Comparison of ENCODE assay signal across 35 mouse cellular contexts in genomic region chr19:31097857-31098256, GRCm38 (mm10).
"Had no signal": no experiment of that assay in that cellular context is flagged by ENCODE, and none has a peak within 500 bp of the region (broad histone marks: within the 10 kb centered on the region; RNA-seq: fewer than 3 reads in every experiment).

No protein-coding gene starts in this region.

- DNase-seq: heart, adult 2 months; heart, postnatal 10 days; heart, postnatal 14 days; heart, postnatal 36 days; heart, postnatal 4 days; kidney, adult 11 months; kidney, adult 18-20 months; kidney, adult 2 months; kidney, adult 8-10 months; kidney, adult 9 months; kidney, postnatal 10 days; kidney, postnatal 14 days; kidney, postnatal 25 days; kidney, postnatal 36 days; kidney, postnatal 4 days; layer of hippocampus, adult 9-11 months had no signal

- ATAC-seq: hindbrain, embryonic 16.5 days; hindbrain, postnatal 0 days; inflammation-experienced regulatory T-cells, adult 6 months; intestine, embryonic 15.5 days; intestine, embryonic 16.5 days; intestine, postnatal 0 days had no signal

- H3K4me1 ChIP-seq: heart, embryonic 15.5 days; hindbrain, embryonic 10.5 days; hindbrain, embryonic 12.5 days; hindbrain, embryonic 13.5 days; hindbrain, embryonic 15.5 days; intestine, embryonic 15.5 days; kidney, embryonic 15.5 days had no signal

- H3K36me3 ChIP-seq: heart, embryonic 10.5 days; heart, embryonic 12.5 days; heart, embryonic 13.5 days; heart, embryonic 15.5 days; hindbrain, embryonic 10.5 days; hindbrain, embryonic 12.5 days; hindbrain, embryonic 13.5 days; hindbrain, embryonic 15.5 days; intestine, embryonic 15.5 days; kidney, embryonic 15.5 days had no signal

- H3K4me3 ChIP-seq: heart, adult 2 months; heart, embryonic 10.5 days; heart, embryonic 12.5 days; heart, embryonic 13.5 days; heart, embryonic 15.5 days; hindbrain, embryonic 10.5 days; hindbrain, embryonic 12.5 days; hindbrain, embryonic 13.5 days; hindbrain, embryonic 15.5 days; intestine, embryonic 15.5 days; kidney, embryonic 15.5 days; layer of hippocampus, adult 2 months had no signal

- H3K9ac ChIP-seq: heart, embryonic 12.5 days; heart, embryonic 13.5 days; heart, embryonic 15.5 days; hindbrain, embryonic 12.5 days; hindbrain, embryonic 13.5 days; hindbrain, embryonic 14.5 days; hindbrain, embryonic 15.5 days; intestine, embryonic 15.5 days; kidney, embryonic 15.5 days had no signal

- H3K9me3 ChIP-seq: heart, embryonic 10.5 days; heart, embryonic 12.5 days; heart, embryonic 13.5 days; heart, embryonic 15.5 days; hindbrain, embryonic 10.5 days; hindbrain, embryonic 12.5 days; hindbrain, embryonic 13.5 days; hindbrain, embryonic 15.5 days; intestine, embryonic 15.5 days; kidney, embryonic 15.5 days had no signal

- H3K27me3 ChIP-seq: heart, embryonic 12.5 days; heart, embryonic 13.5 days; heart, embryonic 15.5 days; hindbrain, embryonic 12.5 days; hindbrain, embryonic 13.5 days; hindbrain, embryonic 15.5 days; intestine, embryonic 15.5 days; kidney, embryonic 15.5 days had no signal

- H3K27ac ChIP-seq: heart, adult 2 months; heart, embryonic 10.5 days; heart, embryonic 13.5 days; heart, embryonic 15.5 days; hindbrain, embryonic 10.5 days; hindbrain, embryonic 12.5 days; hindbrain, embryonic 13.5 days; hindbrain, embryonic 14.5 days; hindbrain, embryonic 15.5 days; hindbrain, postnatal 0 days; intestine, embryonic 15.5 days; kidney, embryonic 15.5 days; kidney, postnatal 0 days; layer of hippocampus, adult 2 months had no signal

- H3K4me2 ChIP-seq: heart, embryonic 11.5 days; heart, embryonic 12.5 days; heart, embryonic 13.5 days; heart, embryonic 15.5 days; hindbrain, embryonic 12.5 days; hindbrain, embryonic 13.5 days; hindbrain, embryonic 14.5 days; hindbrain, embryonic 15.5 days; intestine, embryonic 15.5 days; kidney, embryonic 15.5 days had no signal
